Mouse (Mus musculus): ENCODE results near the gene B230104I21Rik. TPM values are rescaled to one million over a fixed set of nuclear protein-coding genes. Genes with fewer than 3 reads are reported as not detected.

Gene B230104I21Rik
- polyA plus RNA-seq, 1 experiment from 2014 or later, result 0.21 TPM

Other genes starting within 250 kb of the B230104I21Rik start
- 5.2 and 5.9 TPM in 2 replicates for gene Trp73, start 195.9 kb upstream of the B230104I21Rik start, polyA plus RNA-seq (2015; fragmentation: Nextera tagmentation; extraction: Ambion mirVana)
- gene Wrap73, start 193.8 kb upstream of the B230104I21Rik start, polyA plus RNA-seq (2015; fragmentation: Nextera tagmentation; extraction: Ambion mirVana), result 59.2 and 61.4 TPM in 2 replicates
- gene Tprgl, start 175.5 kb upstream of the B230104I21Rik start, polyA plus RNA-seq (2015; fragmentation: Nextera tagmentation; extraction: Ambion mirVana), result 130 and 134 TPM in 2 replicates
- 5.8 and 8.1 TPM in 2 replicates for gene Megf6, start 165.4 kb upstream of the B230104I21Rik start, polyA plus RNA-seq (2015; fragmentation: Nextera tagmentation; extraction: Ambion mirVana)
- 0.22 and 0.45 TPM in 2 replicates for gene Arhgef16, start 34.5 kb upstream of the B230104I21Rik start, polyA plus RNA-seq (2015; fragmentation: Nextera tagmentation; extraction: Ambion mirVana)

Data from forebrain, embryonic 13.5 days (tissue).